Mouse (Mus musculus) telencephalon, adult 2 months (tissue): ENCODE data around the gene Prkg1.

ENCODE experiments used
- DNase-seq: peaks from one replicate; pipeline ENCODE4 v3.0.0-alpha.2; 2011; ENCODE audit warnings: low read depth, low spot score

The Prkg1 gene

DNA sequence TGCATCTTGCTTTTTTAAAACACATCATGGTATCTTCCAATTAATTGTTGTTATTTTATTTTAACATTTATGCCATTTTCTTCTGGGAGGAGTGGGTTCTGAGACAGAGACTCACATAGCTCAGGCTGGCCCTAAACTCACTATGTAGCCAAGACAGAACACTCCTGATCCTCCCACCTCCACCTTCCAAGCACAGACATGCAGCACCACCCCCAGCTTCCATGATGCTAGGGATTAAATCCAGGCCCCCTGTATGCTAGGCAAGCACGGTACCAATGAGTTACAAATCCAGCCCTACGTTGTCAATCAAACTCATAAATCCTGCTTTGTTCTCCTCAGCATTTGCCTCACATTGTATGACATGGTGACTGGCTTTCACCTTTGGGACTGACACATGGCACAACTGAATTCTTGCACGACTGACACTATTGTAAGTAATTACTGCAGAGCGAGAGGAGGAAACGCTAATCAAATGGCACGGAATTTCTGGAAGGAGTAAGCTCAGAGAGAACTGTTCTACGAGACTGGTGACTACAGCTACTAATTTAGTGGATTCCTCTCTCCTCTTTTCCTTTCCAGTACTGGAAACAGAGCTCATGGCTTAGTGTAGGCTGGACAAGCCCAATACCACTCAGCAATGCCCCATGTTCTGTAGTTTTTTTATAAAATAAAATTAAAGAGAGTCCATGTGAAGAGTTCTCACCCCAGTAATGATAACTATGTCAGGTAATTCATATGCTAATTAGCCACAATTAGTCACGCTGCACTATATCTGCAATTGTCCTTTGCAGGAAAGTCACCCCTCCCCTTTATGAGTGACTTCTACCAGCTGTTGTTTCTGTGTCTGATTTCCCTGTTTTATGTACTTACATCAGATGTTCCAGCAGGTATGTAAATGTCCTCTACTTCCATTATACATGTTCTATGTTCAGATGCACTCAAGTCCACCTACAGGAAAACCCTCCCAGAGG is 133.6 kb downstream of the Prkg1 start:
- no peak for DNase-seq

GRCm38 (mm10) chr19:31621716-31622115 is 143.1 kb downstream of the Prkg1 start:
- DNase-seq: no peak

GRCm38 (mm10) chr19:31616830-31617229 is 148.0 kb downstream of the Prkg1 start:
- no peak for DNase-seq

- DNase-seq: no peak
Measured at GRCm38 (mm10) chr19:31616159-31616558, 148.7 kb downstream of the Prkg1 start.

DNA sequence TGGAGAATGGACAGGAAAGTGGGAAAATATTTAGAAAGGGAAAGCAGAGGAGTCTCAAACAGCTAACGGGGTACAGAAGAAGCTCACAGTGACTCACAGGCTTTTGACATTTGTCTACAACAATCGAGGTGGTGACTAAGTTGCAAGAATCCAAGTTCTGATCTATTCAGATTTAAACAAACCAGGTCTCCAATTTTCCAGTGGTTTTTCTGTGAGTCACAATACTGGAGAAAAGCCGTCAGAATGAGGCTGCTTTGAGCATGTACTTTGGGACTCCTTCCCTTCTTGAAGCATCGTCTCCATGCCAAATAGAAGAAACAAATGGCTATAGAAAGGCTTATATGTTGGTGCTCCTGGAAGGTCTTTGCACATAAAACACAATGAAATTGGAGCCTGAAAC is 151.7 kb downstream of the Prkg1 start:
- no peak for DNase-seq

- DNase-seq: no peak
Measured at GRCm38 (mm10) chr19:31602578-31602977, 162.3 kb downstream of the Prkg1 start.

DNA sequence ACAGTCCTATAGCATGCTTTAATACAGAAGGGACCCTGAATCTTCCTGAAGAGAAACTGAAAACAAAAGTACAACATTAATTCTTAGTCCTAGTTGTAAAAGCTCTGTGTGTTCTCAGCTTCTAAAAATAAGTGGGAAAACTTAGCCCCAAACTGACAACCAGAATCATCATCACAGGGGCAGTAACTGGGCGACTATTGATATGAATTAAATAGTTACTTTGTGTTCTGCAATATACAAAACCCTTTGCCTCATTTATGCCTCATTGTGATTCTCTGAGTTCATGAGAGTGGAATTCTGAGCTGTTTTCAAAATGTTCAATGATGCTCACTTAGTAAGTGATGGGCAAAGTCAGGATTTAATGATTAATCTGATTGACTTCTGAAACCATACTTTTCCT is 170.8 kb downstream of the Prkg1 start:
- DNase-seq: no peak

- no peak for DNase-seq
Measured at GRCm38 (mm10) chr19:31590701-31591100, 174.1 kb downstream of the Prkg1 start.

DNA sequence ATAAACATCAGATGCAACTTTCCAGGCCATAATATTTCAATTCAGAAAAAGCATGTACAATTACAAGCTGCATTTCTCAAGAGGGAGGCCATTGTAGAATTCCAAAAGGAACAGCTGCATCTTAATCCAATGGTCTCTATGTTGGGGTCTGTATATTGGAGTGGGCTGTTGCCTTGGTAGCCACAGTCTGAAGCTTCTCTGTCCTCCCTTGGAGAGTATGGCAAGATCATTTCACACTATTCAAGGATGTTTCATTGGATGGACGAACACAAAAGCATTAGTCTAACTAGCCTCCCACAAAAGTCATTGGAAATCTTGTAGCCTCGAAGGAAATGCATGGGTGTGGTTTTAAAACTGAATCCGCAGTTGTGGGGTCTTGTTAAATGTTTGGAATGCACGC is 187.7 kb downstream of the Prkg1 start:
- no peak for DNase-seq

GRCm38 (mm10) chr19:31564329-31564728 is 200.5 kb downstream of the Prkg1 start:
- peak; percentile 39 for DNase-seq

DNA sequence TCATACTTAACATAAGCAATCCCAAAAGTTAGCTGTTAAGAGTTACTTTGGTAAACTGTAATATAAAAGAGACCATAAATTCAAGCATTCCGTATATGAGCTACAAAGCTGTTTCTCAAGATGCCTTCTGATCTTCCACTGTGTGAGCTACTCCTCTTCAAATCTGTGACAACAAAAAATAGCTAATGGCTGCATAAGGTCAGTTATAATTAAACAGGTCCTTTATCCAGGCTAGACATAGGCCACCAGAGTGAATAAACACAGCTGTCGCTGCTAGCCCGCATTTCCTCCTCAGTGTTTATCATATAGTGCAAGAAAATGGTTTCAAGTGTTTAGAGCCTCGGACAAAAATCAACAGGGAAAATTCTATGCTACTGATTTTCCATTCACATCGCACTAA is 218.8 kb downstream of the Prkg1 start:
- DNase-seq: no peak

DNA sequence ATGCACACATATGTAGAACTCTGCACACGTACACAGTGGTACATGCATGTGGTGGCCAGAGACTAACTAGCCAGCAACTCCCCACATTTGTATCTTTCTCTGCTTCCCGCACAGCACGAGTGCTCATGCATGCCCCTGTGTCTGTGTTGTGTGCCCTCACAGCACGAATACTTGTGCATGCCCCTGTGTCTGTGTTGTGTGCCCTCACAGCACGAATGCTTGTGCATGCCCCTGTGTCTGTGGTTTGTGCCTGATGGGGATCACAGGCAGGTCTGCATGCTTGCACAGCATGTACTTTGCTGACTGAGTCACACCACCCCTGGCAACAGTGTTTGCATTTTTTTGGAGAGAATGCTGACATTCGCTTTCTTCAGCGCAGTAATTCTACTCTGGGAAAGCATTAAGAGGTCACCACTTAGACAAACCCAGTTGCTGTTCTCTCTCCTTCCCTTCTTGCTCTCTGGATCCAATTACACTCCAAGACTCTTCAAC is 233.5 kb downstream of the Prkg1 start:
- no peak for DNase-seq

- no peak for DNase-seq
Measured at GRCm38 (mm10) chr19:31530616-31531015, 234.2 kb downstream of the Prkg1 start.

GRCm38 (mm10) chr19:31529890-31530289 is 234.9 kb downstream of the Prkg1 start:
- no peak for DNase-seq

DNA sequence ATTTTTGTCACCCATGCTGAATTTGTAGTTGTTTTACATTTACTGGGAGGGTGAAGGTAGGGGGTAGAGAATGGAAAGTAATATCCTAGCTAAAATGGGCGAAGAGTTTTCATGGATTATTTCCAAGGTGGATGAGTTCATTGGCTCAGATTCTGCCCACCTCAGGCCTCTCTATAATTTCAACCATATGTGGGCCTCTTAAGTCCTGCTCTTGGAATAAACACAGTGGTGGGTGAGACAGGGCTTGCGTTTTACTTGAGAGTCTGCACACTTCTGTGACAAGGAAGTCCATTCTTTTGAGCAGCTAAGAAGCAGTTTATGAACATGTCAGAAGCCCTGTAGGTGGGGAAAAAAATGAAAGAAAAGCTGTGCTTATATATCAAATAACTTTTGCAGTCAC is 250.3 kb downstream of the Prkg1 start:
- peak; percentile 19 for DNase-seq

DNA sequence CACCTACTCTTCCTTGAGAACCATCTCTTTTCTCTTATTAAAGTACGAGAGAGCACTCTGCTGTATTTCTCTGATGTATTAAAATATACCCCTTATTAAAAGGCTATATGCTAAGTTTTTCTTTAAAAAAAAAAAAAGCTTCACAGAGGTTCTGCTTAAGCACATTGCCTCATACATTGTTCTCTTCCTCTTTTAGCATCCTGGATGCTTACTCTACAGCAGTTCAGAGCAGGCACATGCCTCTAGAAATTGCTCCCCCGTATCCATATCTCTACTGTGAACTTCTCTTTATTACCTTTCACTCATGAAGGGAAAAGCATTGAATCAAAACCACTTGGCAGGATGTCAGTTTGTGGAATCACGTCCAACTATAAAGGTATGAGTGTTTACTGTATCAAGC is 257.0 kb downstream of the Prkg1 start:
- no peak for DNase-seq

GRCm38 (mm10) chr19:31506296-31506695 is 258.5 kb downstream of the Prkg1 start:
- no peak for DNase-seq

- DNase-seq: no peak
Measured at GRCm38 (mm10) chr19:31505041-31505440, 259.8 kb downstream of the Prkg1 start.

GRCm38 (mm10) chr19:31497386-31497785 is 267.4 kb downstream of the Prkg1 start:
- DNase-seq: no peak

- no peak for DNase-seq
Measured at GRCm38 (mm10) chr19:31489606-31490005, 275.2 kb downstream of the Prkg1 start.

GRCm38 (mm10) chr19:31471766-31472165 is 293.1 kb downstream of the Prkg1 start:
- no peak for DNase-seq

DNA sequence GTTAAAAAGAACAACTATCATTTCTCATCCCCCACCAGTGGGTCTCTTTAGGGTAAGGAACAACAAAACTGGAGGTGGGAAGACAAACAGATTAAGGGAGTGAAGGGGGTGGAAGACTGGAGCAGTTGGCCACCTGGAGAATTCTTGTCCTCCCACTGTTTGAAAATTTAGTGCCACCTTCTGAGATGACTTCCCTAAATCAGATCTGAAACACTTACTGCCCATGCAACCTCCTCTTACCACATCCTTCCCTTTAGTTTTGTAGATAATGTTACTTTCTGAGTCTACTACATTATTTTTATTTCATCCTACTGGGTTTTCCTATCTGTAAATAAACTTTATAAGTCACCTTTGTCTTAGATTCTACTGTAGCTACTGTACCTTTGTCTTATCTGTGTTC is 304.6 kb downstream of the Prkg1 start:
- DNase-seq: no peak

GRCm38 (mm10) chr19:31444101-31444500 is 320.7 kb downstream of the Prkg1 start:
- DNase-seq: no peak
